Mouse (Mus musculus) thymus, adult 2 months (tissue): ENCODE measurements around the gene Pcsk1n.

Source experiments
- CTCF ChIP-seq: fragments of 200-500 bp; IDR thresholded peaks from 2 replicates; pipeline ENCODE4 v1.5.1; 2012; ENCODE audit warnings: mild to moderate bottlenecking, control low read depth, low read length, moderate library complexity, borderline replicate concordance; ENCODE audit not compliant: control insufficient read depth, poor library complexity, insufficient read depth; ENCODE audit errors: extremely low read depth
- POLR2A ChIP-seq: fragments of 200-500 bp; IDR thresholded peaks from 2 replicates; pipeline ENCODE4 v1.6.1; 2012; ENCODE audit warnings: mild to moderate bottlenecking, low read length, control low read depth, moderate library complexity; ENCODE audit not compliant: control insufficient read depth, poor library complexity, insufficient read depth; ENCODE audit errors: extremely low read depth

DNA sequence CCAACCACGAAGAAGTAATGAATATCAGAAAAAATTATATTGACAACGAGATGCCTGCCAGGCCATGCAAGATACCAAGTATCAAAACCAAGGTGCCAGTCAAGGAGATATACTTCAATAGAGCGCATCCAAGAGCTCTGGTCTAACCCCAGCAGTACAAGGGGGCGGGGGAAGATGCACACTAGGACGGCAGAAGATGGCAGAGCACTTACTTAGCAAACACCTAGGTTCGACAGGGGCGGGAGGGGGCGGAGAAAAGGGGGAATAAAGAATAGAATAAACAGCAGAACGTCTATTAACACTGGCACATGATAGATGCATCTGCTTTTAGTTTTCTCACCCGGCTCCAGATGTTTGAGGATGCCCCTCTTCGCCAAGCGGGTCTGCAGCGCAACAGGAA, 21.4 kb upstream of the Pcsk1n start:
- no peak for TF ChIP-seq CTCF
- no peak for TF ChIP-seq POLR2A
